Comparison of ENCODE assay signal across 11 mouse cellular contexts in the genomic region with DNA sequence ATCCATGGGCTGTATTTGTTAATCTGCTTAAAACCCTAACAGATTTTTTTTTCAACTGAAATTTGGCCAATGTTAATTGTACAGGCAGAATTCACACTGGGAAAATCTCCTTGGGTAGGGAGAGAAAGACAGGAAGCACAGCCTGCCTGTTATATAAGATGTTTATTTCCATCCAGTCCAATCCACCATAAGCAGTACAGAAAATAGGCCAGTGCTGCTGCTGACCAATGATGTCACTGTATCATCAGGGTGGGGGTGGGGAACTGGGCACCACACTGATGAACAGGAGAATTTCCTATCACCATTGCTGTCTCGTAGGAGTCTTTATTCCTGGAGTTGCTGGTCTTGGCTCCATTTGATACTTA.
DNase-seq lines count a peak whose midpoint lies in the region; ATAC-seq and TF ChIP-seq lines count a peak whose summit lies in the region.
"Had no signal": no experiment of that assay in that cellular context is flagged by ENCODE, and none has a peak within 500 bp of the region (broad histone marks: within the 10 kb centered on the region; RNA-seq: fewer than 3 reads in every experiment).

No protein-coding gene starts in this region.

- TF ChIP-seq POLR2A in cortical plate, adult 2 months (IDR thresholded peaks at IDR 0.05; ENCODE audit: extremely low read depth, insufficient read depth, low read length), result no peak

- H3K27ac ChIP-seq in lung, embryonic 14.5 days (ENCODE audit: low read depth), result no peak overlapping the region
- peak overlapping the region; percentile 0 for H3K27ac ChIP-seq in cortical plate, adult 2 months (ENCODE audit: insufficient read depth, low read length)
- H3K27ac ChIP-seq in hindbrain, postnatal 0 days, result no peak overlapping the region
- H3K27ac ChIP-seq: embryonic facial prominence, embryonic 15.5 days; limb, embryonic 13.5 days had no signal

- H3K4me2 ChIP-seq in lung, embryonic 14.5 days, result no peak overlapping the region
- H3K4me2 ChIP-seq in hindbrain, postnatal 0 days (ENCODE audit: low read depth, low read length), result no peak overlapping the region
- H3K4me2 ChIP-seq: embryonic facial prominence, embryonic 15.5 days; limb, embryonic 13.5 days had no signal

- peak; percentile 17 for DNase-seq in lung, embryonic 14.5 days
- no peak for DNase-seq in lung, adult 18-20 months
- DNase-seq in hindbrain, postnatal 0 days (ENCODE audit: low spot score), result peak; percentile 43
- peak; percentile 2 for DNase-seq in skeletal muscle tissue, adult 2 months (ENCODE audit: low read depth, low spot score)
- no peak for DNase-seq in adrenal gland, postnatal 10 days
- DNase-seq: heart, adult 18-20 months had no signal

- no peaks in the 10 kb centered on the region for H3K36me3 ChIP-seq in lung, embryonic 14.5 days (ENCODE audit: insufficient read depth)
- no peaks in the 10 kb centered on the region for H3K36me3 ChIP-seq in hindbrain, postnatal 0 days (ENCODE audit: insufficient read depth, low read length)
- H3K36me3 ChIP-seq: embryonic facial prominence, embryonic 15.5 days; limb, embryonic 13.5 days had no signal

- no peak for ATAC-seq in lung, embryonic 14.5 days (ENCODE audit: insufficient read depth)
- ATAC-seq in hindbrain, postnatal 0 days, result peak; percentile 75
- no peak for ATAC-seq in megakaryocyte, adult 5-6 weeks (ENCODE audit: poor library complexity, severe bottlenecking)

- no peak for TF ChIP-seq CTCF in lung, embryonic 14.5 days (IDR thresholded peaks at IDR 0.05; ENCODE audit: low read depth)
- TF ChIP-seq CTCF in cortical plate, adult 2 months (IDR thresholded peaks at IDR 0.05; ENCODE audit: extremely low read depth, insufficient read depth, low read length), result no peak
- TF ChIP-seq CTCF in hindbrain, postnatal 0 days (IDR thresholded peaks at IDR 0.05; ENCODE audit: low read depth), result no peak

- no peaks in the 10 kb centered on the region for H3K4me1 ChIP-seq in lung, embryonic 14.5 days (ENCODE audit: insufficient read depth)
- H3K4me1 ChIP-seq in cortical plate, adult 2 months (ENCODE audit: control insufficient read depth, insufficient read depth, low read length), result peaks cover 3% of the 10 kb centered on the region; the same call in 1 of the 2 replicates
- H3K4me1 ChIP-seq in hindbrain, postnatal 0 days (ENCODE audit: insufficient read depth, low read length), result 0 out of 2 replicates have a peak, but pooled peaks cover 4% of the 10 kb centered on the region
- H3K4me1 ChIP-seq: limb, embryonic 13.5 days had no signal

- no peaks in the 10 kb centered on the region for H3K27me3 ChIP-seq in lung, embryonic 14.5 days (ENCODE audit: insufficient read depth, low read length)
- H3K27me3 ChIP-seq in hindbrain, postnatal 0 days (ENCODE audit: insufficient read depth, low read length), result no peaks in the 10 kb centered on the region
- H3K27me3 ChIP-seq: embryonic facial prominence, embryonic 15.5 days; limb, embryonic 13.5 days; megakaryocyte, embryonic 14.5 days had no signal

- H3K9me3 ChIP-seq in lung, embryonic 14.5 days (ENCODE audit: low read depth, low read length), result no peaks in the 10 kb centered on the region
- H3K9me3 ChIP-seq in hindbrain, postnatal 0 days (ENCODE audit: low read length), result no peaks in the 10 kb centered on the region
- H3K9me3 ChIP-seq: embryonic facial prominence, embryonic 15.5 days; limb, embryonic 13.5 days; megakaryocyte, embryonic 14.5 days had no signal

- H3K9ac ChIP-seq in lung, embryonic 14.5 days, result no peak overlapping the region
- H3K9ac ChIP-seq in hindbrain, postnatal 0 days (replicated peaks; ENCODE audit: low read length), result no peak overlapping the region
- H3K9ac ChIP-seq: embryonic facial prominence, embryonic 15.5 days; limb, embryonic 13.5 days had no signal

- 74% methylated on average over 1 of the region's 1 CpGs for WGBS in lung, embryonic 14.5 days
- 54% methylated on average over 1 of the region's 1 CpGs for WGBS in hindbrain, postnatal 0 days

- no peak overlapping the region for H3K4me3 ChIP-seq in lung, embryonic 14.5 days (ENCODE audit: low read depth, low read length)
- H3K4me3 ChIP-seq in cortical plate, adult 2 months (ENCODE audit: insufficient read depth, low read length), result no peak overlapping the region
- H3K4me3 ChIP-seq in hindbrain, postnatal 0 days (ENCODE audit: low read length), result no peak overlapping the region
- H3K4me3 ChIP-seq: embryonic facial prominence, embryonic 15.5 days; limb, embryonic 13.5 days; megakaryocyte, embryonic 14.5 days had no signal

Comparison
In these comparisons a context has a peak if more than half of its experiments do, and no peak if none do; other contexts are left out.
1. DNase-seq: peak in lung, embryonic 14.5 days (single experiment), hindbrain, postnatal 0 days (single experiment) and skeletal muscle tissue, adult 2 months (single experiment); none in lung, adult 18-20 months (0 of 2) and adrenal gland, postnatal 10 days (single experiment).